Mouse (Mus musculus) ES-E14 (cell line): ENCODE data around the gene Eif2b3.

ENCODE experiments used
- CHD2 ChIP-seq: IDR thresholded peaks from 2 replicates; pipeline ENCODE4 v1.6.1; 2014; ENCODE audit warnings: mild to moderate bottlenecking, low read depth, low read length, inconsistent platforms
- ZNF384 ChIP-seq: IDR thresholded peaks from 2 replicates; pipeline ENCODE4 v1.6.1; 2012; ENCODE audit warnings: low read depth, low read length, inconsistent platforms

DNA sequence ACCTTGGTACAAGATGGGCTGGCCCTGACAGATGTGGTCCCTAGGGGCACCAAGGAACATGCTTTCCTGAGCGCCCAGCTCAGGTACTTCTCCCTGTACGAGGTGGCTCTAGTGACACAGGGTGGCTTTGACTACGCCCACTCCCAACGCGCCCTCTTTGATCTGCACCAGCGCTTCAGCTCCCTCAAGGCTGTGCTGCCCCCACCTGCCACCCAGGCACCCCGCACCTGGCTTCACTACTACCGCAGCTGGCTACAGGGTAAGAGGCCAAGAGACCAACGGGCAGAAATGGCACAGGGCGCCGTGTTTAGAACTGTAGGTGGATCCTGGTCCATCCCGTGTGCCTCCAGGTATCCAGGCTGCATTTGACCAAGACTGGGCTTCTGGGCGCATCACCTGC, 91.0 kb downstream of the Eif2b3 start:
- no peak for TF ChIP-seq CHD2
- no peak for TF ChIP-seq ZNF384
